Mouse (Mus musculus): ENCODE results near the gene Zswim7. TPM values are rescaled to one million over a fixed set of nuclear protein-coding genes. Genes with fewer than 3 reads are reported as not detected.
"Not testable (repeated sequence)": the region's sequence is repeated elsewhere in the genome, so short reads cannot be mapped to it uniquely, and the experiment has no call there.

The Zswim7 gene
- 16.3 and 16.5 TPM in 2 replicates for polyA plus RNA-seq (2015; fragmentation: Nextera tagmentation; extraction: Ambion mirVana)

GRCm38 (mm10) chr11:62280675-62281600, at the start of gene Zswim7, which contains the start of gene Ttc19:
Zswim7 (minus strand) TSS chr11:62281375.
Ttc19 (plus strand) TSS chr11:62281473.
- peak; percentile 96 for ATAC-seq (ENCODE audit: insufficient number of reproducible peaks, low FRiP score, low TSS enrichment, low read depth)
- WGBS, result under 1% methylated on average over 66 of the region's 68 CpGs
- H3K4me2 ChIP-seq, result peak within 1 kb of the TSS; percentile 56
- no peaks in the 10 kb centered on the region for H3K9me3 ChIP-seq
- peaks cover 4% of the 10 kb centered on the region; the same call in 1 of the 2 replicates for H3K4me1 ChIP-seq
- H3K27ac ChIP-seq, result peak within 1 kb of the TSS; percentile 93
- peak within 1 kb of the TSS; percentile 82 for H3K9ac ChIP-seq
- peak within 1 kb of the TSS; percentile 95 for H3K4me3 ChIP-seq
- H3K36me3 ChIP-seq, result peaks cover 8% of the 10 kb centered on the region
- H3K27me3 ChIP-seq, result no peaks in the 10 kb centered on the region

- Histone ChIP-seq H3K4me1 (no peaks in the 10 kb centered on the region), H3K9ac (no peak overlapping the region), H3K4me2 (no peak overlapping the region), H3K27ac (no peak overlapping the region), H3K9me3 (no peaks in the 10 kb centered on the region), H3K27me3 (no peaks in the 10 kb centered on the region), H3K4me3 (no peak overlapping the region), H3K36me3 (peaks cover 74% of the 10 kb centered on the region)
- ATAC-seq (ENCODE audit: insufficient number of reproducible peaks, low FRiP score, low TSS enrichment, low read depth), result no peak
- WGBS, result 83% methylated on average over 3 of the region's 3 CpGs
Measured at GRCm38 (mm10) chr11:62323659-62324058, 42.5 kb upstream of the Zswim7 start.

- Histone ChIP-seq H3K27me3 (no peaks in the 10 kb centered on the region), H3K9ac (no peak overlapping the region), H3K9me3 (no peaks in the 10 kb centered on the region), H3K36me3 (peaks cover 73% of the 10 kb centered on the region), H3K4me3 (no peak overlapping the region), H3K4me1 (no peaks in the 10 kb centered on the region), H3K4me2 (no peak overlapping the region), H3K27ac (no peak overlapping the region)
- no peak for ATAC-seq (ENCODE audit: insufficient number of reproducible peaks, low FRiP score, low TSS enrichment, low read depth)
- WGBS, result 77% methylated on average over 3 of the region's 3 CpGs
Measured at GRCm38 (mm10) chr11:62320097-62320496, 38.9 kb upstream of the Zswim7 start.

DNA sequence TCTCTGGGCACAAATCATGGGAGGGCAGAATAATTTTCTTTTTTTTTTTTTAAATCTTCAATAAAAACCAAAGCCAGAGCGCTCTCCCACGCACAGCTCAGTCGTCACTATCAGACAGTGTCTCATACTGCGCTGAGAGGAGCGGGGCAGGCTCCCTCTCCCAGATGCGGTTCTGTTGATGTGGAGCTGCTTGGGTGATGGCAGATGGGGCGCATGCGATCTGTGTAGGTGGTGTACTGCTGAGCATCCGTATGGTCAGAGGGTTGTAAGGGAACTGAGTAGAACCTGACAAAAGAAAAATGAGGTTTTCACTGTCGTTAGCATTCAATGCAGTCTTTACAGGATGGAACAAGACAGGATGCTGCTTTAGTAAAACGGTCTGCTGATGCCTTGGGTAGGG, 36.6 kb upstream of the Zswim7 start:
- H3K27ac ChIP-seq, result no peak overlapping the region
- H3K9me3 ChIP-seq, result no peaks in the 10 kb centered on the region
- WGBS, result 87% methylated on average over 11 of the region's 11 CpGs
- H3K9ac ChIP-seq, result no peak overlapping the region
- no peak for ATAC-seq (ENCODE audit: insufficient number of reproducible peaks, low FRiP score, low TSS enrichment, low read depth)
- no peaks in the 10 kb centered on the region for H3K4me1 ChIP-seq
- peaks cover 81% of the 10 kb centered on the region for H3K36me3 ChIP-seq
- no peak overlapping the region for H3K4me2 ChIP-seq
- no peak overlapping the region for H3K4me3 ChIP-seq
- no peaks in the 10 kb centered on the region for H3K27me3 ChIP-seq

- H3K4me1 ChIP-seq, result no peaks in the 10 kb centered on the region
- peaks cover 73% of the 10 kb centered on the region for H3K36me3 ChIP-seq
- no peak overlapping the region for H3K4me2 ChIP-seq
- WGBS, result 93% methylated on average over 5 of the region's 5 CpGs
- no peaks in the 10 kb centered on the region for H3K27me3 ChIP-seq
- no peak overlapping the region for H3K4me3 ChIP-seq
- no peak for ATAC-seq (ENCODE audit: insufficient number of reproducible peaks, low FRiP score, low TSS enrichment, low read depth)
- no peak overlapping the region for H3K9ac ChIP-seq
- H3K9me3 ChIP-seq, result no peaks in the 10 kb centered on the region
- H3K27ac ChIP-seq, result no peak overlapping the region
Measured at GRCm38 (mm10) chr11:62314984-62315383, 33.8 kb upstream of the Zswim7 start.

GRCm38 (mm10) chr11:62309296-62309695, 28.1 kb upstream of the Zswim7 start:
- Histone ChIP-seq H3K27me3 (no peaks in the 10 kb centered on the region), H3K4me3 (no peak overlapping the region), H3K9ac (no peak overlapping the region), H3K4me1 (no peaks in the 10 kb centered on the region), H3K9me3 (no peaks in the 10 kb centered on the region), H3K4me2 (no peak overlapping the region), H3K27ac (no peak overlapping the region), H3K36me3 (peaks cover 40% of the 10 kb centered on the region)
- WGBS, result 90% methylated on average over 2 of the region's 2 CpGs
- ATAC-seq (ENCODE audit: insufficient number of reproducible peaks, low FRiP score, low TSS enrichment, low read depth), result no peak

- no peaks in the 10 kb centered on the region for H3K9me3 ChIP-seq
- H3K27me3 ChIP-seq, result no peaks in the 10 kb centered on the region
- H3K4me2 ChIP-seq, result no peak overlapping the region
- H3K4me1 ChIP-seq, result no peaks in the 10 kb centered on the region
- H3K9ac ChIP-seq, result no peak overlapping the region
- no peak overlapping the region for H3K4me3 ChIP-seq
- H3K36me3 ChIP-seq, result peaks cover 17% of the 10 kb centered on the region
- WGBS, result 58% methylated on average over 2 of the region's 2 CpGs
- no peak overlapping the region for H3K27ac ChIP-seq
- no peak for ATAC-seq (ENCODE audit: insufficient number of reproducible peaks, low FRiP score, low TSS enrichment, low read depth)
Measured at GRCm38 (mm10) chr11:62305866-62306265, 24.7 kb upstream of the Zswim7 start.

DNA sequence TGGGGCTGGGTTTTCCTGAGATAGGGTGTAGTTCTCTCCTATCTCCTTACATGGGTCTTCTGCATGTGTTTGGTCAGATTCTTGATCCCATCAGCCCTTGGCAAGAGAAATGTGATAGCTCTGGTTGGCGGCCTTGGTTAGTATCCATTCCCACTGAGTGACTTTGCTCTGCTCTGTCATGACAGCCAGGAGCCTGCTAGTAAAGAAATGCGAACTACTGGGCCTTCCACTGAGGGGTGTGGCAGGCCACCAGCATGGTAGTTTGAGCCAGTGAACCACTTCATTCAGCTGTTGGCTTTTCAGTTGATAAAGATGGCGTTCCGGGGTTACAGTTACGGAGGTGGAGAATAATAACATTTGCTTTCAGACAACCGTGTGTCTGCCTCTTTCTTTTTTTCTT, 17.7 kb upstream of the Zswim7 start:
- H3K27me3 ChIP-seq, result no peaks in the 10 kb centered on the region
- WGBS, result 84% methylated on average over 6 of the region's 6 CpGs
- H3K4me1 ChIP-seq, result no peaks in the 10 kb centered on the region
- ATAC-seq (ENCODE audit: insufficient number of reproducible peaks, low FRiP score, low TSS enrichment, low read depth), result no peak
- peaks cover 20% of the 10 kb centered on the region for H3K36me3 ChIP-seq
- H3K9me3 ChIP-seq, result no peaks in the 10 kb centered on the region
- no peak overlapping the region for H3K4me2 ChIP-seq
- no peak overlapping the region for H3K4me3 ChIP-seq
- no peak overlapping the region for H3K27ac ChIP-seq
- H3K9ac ChIP-seq, result no peak overlapping the region

GRCm38 (mm10) chr11:62294121-62294520, 12.9 kb upstream of the Zswim7 start:
- H3K27me3 ChIP-seq, result no peaks in the 10 kb centered on the region

GRCm38 (mm10) chr11:62287700-62288099, 6.5 kb upstream of the Zswim7 start:
- ATAC-seq (ENCODE audit: insufficient number of reproducible peaks, low FRiP score, low TSS enrichment, low read depth), result no peak
- Histone ChIP-seq H3K4me2 (no peak overlapping the region), H3K9me3 (no peaks in the 10 kb centered on the region), H3K36me3 (peaks cover 50% of the 10 kb centered on the region), H3K27me3 (no peaks in the 10 kb centered on the region), H3K4me3 (no peak overlapping the region), H3K4me1 (no peaks in the 10 kb centered on the region; the same call in 1 of the 2 replicates), H3K9ac (no peak overlapping the region), H3K27ac (no peak overlapping the region)
- 93% methylated on average over 1 of the region's 1 CpGs for WGBS

More at GRCm38 (mm10) chr11:62294121-62294520, 12.9 kb upstream of the Zswim7 start:
- ATAC-seq (ENCODE audit: insufficient number of reproducible peaks, low FRiP score, low TSS enrichment, low read depth), result no peak
- Histone ChIP-seq H3K27ac (no peak overlapping the region), H3K4me3 (no peak overlapping the region), H3K4me2 (no peak overlapping the region), H3K4me1 (no peaks in the 10 kb centered on the region), H3K9me3 (no peaks in the 10 kb centered on the region), H3K9ac (no peak overlapping the region), H3K36me3 (peaks cover 51% of the 10 kb centered on the region)
- WGBS, result 88% methylated on average over 2 of the region's 2 CpGs

GRCm38 (mm10) chr11:62285020-62285419, 3.8 kb upstream of the Zswim7 start:
- ATAC-seq (ENCODE audit: insufficient number of reproducible peaks, low FRiP score, low TSS enrichment, low read depth), result no peak
- H3K27ac ChIP-seq, result no peak overlapping the region
- no peak overlapping the region for H3K4me3 ChIP-seq
- H3K27me3 ChIP-seq, result no peaks in the 10 kb centered on the region
- H3K36me3 ChIP-seq, result peaks cover 33% of the 10 kb centered on the region
- no peak overlapping the region for H3K4me2 ChIP-seq
- H3K4me1 ChIP-seq, result peaks cover 4% of the 10 kb centered on the region; the same call in 1 of the 2 replicates
- 63% methylated on average over 8 of the region's 8 CpGs for WGBS
- no peaks in the 10 kb centered on the region for H3K9me3 ChIP-seq
- H3K9ac ChIP-seq, result no peak overlapping the region

DNA sequence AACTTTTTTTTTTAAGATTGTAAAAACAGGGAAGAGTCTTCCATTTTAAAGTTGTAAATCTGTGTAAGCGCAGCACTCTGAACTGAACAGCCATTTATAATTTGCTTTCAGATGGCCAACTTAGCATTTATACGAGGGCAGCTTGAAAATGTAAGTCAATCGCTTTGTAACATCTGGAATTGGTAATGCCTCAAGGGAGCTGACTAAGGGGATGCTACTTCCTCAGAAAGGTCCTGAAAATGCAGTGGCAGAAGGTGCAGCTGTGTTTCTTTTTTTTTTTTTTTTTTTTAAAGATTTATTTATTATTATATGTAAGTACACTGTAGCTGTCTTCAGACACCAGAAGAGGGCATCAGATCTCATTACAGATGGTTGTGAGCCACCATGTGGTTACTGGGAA, 2.8 kb upstream of the Zswim7 start:
- not testable (repeated sequence) for H3K4me1 ChIP-seq; H3K9ac ChIP-seq; H3K4me3 ChIP-seq; H3K9me3 ChIP-seq; H3K27ac ChIP-seq; ATAC-seq (ENCODE audit: insufficient number of reproducible peaks, low FRiP score, low TSS enrichment, low read depth); H3K27me3 ChIP-seq; H3K4me2 ChIP-seq
- H3K36me3 ChIP-seq, result peaks cover 28% of the 10 kb centered on the region
- WGBS, result 43% methylated on average over 3 of the region's 3 CpGs

All from limb, embryonic 15.5 days (tissue).